Mouse (Mus musculus) CD4-positive helper T cell, adult 2 months (primary cell): ENCODE results near the gene Lgr6.

Experiments
- DNase-seq: peaks from one replicate; pipeline ENCODE4 v3.0.0-alpha.2; 2012; ENCODE audit warnings: low read depth, missing footprints, low spot score

Gene Lgr6

DNA sequence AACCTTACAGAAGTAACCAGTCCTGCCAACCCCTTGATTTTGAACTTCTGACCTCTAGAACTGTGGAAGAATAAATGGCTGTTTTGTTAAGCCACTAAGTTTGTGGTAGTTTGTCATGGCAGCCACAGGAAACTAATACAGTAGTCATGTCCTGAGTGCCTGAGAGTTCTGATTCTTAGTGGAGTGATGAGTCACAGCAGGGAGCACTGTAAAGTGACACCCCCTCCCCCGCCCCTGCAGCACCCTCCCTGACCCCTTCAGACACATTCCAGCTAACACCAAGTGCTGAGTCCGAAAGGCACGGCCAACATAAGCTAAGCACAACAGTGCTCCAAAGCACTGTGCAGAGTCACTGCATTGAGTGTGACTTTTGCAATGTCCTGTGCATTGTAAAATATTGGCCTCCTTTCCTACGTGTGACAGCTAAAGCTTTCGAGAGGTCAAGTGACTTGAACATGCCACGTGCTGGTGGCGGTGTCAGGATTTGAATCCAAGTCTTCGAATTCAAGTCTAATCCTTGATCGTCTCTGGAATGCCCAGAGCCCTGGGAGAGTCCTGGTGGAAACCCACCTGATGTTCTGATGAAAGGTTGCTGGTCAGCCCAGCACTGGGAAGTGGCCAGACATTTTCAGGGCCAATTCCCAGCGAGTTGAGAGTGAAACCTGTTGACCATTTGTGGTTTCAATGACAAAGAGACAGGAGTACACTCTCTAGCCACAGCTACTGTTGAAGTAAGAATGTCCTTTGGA is 88.0 kb downstream of the Lgr6 start:
- DNase-seq: no peak

DNA sequence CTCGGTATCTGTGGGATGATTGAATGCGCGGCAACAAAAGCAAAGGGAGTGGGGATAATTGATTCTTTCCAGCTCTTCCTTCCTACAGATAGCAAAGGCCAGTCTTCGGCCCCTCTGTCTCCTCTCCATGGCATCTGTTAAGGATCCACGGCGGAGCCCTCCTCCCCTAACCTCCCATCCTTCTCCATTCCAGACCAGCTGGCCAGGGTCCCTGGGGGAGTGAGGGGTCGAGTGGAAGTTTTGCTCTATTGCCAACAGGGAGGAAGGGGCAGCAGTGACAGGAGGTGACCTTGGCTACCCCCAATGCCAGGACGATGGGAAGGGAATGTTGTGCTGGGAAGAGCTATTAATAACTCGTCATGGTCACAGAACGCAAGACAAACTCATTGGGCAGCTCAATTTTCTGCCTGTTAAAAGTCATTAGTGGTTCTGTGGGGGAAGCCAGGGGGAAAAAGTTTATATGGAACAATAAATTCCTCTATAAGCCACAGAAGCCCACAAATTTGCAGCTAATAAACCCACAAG is 90.1 kb downstream of the Lgr6 start:
- no peak for DNase-seq

DNA sequence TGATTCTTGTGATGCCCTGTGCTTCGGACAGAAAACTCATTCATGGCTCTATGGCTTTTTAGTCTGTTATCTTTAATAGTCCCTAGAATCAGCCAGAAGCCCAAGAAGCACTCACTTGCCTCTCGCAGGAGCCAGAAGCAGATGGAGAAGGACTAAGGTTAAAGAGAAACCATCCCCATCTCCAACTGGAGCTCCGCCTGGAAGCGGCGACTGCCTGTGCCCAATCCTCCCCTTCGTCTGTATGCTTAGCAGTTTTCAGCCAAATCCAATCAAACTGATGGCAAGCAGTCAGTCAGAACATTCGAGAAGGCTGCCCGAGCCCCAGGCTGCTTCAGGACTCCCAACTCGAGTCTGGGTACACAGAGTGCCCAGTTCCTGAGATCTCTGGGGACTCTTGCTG is 92.6 kb downstream of the Lgr6 start:
- DNase-seq: no peak

DNA sequence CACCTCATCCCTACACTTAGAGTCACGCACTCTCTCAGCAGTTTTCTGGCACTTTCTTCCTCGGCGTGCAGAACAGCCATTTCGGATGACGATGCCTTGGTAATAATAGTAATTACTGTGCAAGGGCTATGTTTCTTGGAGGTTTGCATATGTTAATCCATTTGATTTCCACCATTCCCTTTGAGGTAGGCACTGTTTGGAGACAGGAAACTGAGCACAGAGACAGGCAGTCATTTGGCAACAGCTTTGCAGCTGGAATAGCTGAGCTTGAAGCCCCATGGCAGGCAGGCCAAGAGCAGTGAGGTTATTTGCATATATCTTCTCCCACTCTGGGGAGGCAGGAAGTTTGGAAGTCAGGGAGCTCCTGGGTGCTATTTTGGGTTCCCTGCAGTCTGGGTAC is 93.2 kb downstream of the Lgr6 start:
- no peak for DNase-seq

DNA sequence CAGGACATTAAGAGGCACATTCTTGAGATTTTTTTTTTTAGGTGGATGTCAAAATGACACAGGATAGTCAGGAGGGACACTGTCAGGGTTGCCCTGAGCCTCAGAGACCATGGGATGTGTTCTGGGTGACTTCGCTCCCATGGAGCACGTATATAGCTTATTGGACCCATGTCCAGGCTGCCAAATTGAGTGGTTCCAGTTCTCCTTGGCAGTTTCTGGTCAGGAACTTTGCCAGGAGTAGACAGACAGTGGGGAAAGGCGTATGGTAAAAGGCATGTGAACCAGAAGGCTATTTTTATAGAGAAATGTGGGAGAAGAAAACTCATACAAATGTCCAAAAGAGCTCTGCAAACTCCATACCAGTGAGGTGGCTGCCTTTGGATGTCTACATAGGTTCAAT is 95.2 kb downstream of the Lgr6 start:
- DNase-seq: no peak

DNA sequence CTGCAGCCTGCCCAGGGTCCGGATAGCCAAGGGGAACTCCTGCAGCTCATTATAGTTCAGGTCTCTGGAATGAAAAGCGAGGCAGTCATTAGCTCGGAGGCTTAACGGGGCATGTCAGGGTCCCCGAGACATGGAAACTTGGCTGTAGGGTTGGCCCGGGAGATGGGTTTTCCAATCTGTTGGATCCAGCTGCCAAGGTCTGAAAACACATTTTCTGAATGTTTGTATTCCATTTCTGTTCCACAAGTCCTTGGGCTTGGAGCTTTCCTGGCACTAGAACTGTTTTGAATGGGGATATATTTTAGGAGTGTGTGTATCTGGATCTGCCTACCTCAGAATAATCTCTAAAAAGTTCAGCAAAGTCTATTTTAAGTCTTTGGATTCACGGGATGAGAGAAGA is 99.4 kb downstream of the Lgr6 start:
- no peak for DNase-seq

DNA sequence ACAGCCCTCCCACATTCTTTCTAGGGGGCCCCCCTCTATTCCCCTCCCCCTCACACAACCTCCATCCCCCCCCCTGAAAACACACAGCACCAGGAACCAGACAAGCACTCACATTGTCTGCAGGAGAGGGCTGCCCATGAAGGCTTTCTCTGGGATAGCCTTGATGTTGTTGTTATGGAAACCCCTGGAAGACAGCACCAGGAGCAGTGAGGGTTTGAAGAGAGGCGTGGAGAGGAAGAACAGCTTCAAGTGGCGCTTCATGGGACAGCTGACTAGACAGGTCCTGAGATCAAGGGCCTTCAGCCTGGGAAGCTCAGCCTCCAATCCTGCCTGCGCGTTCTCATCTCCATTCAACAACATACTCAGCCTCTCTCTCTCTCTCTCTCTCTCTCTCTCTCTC is 101.7 kb downstream of the Lgr6 start:
- no peak for DNase-seq

DNA sequence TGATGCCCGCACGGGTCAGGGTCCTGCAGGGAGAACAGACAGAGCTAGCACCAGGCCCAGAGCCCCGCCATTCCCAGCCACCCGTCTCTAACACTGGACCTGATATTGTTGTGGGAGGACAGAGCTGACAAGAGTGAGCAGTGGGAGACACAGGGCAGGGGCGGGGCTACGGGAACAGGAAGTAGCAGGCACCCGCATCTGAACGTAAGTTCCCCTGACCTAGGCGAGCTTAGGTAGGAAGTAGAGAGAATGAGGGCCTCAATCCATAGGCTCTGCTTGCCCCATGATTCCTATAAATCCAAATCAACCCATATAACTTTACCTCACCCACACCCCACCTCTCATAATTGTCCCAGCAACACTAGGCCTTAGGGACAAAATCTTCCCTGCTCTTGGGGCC is 104.5 kb downstream of the Lgr6 start:
- no peak for DNase-seq

DNA sequence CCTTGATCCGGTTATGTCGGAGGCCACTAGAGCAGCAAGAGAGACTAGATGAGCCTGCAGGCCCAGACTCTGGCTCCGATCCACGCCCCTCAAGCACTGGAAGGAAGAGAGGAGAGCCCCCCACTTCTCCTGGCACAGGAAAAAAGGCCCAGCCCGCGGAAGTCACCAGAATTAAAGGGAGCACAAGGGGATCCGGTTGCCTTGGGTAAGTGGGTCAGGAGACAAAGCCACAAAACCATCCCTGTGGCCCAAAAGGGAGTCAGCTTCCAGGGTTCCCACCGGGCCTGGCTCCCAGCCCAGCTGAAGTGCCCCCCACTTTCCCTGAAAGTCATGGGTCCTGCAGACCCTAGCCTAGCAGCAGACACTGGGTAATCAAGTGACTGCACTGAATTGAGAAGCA is 106.8 kb downstream of the Lgr6 start:
- no peak for DNase-seq

DNA sequence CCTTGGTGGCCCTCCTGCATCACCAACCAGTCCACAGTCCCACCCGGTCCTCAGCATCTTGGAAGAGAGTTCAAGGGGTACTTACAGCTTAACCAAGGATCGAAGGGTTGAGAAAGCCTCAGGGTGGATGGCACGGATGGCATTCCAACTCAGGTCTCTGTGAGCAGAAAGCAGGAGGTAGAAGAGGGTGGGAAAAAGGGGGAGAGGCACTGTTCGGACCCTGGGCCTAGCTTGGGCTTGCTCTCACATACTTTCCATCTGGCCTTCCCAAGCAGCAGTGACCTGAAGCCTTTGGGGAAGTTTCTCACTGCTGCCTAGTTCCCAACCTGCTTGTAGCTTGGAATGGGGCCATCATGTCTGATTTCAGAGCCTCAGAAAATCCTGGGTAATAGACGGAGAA is 107.5 kb downstream of the Lgr6 start:
- DNase-seq: no peak

DNA sequence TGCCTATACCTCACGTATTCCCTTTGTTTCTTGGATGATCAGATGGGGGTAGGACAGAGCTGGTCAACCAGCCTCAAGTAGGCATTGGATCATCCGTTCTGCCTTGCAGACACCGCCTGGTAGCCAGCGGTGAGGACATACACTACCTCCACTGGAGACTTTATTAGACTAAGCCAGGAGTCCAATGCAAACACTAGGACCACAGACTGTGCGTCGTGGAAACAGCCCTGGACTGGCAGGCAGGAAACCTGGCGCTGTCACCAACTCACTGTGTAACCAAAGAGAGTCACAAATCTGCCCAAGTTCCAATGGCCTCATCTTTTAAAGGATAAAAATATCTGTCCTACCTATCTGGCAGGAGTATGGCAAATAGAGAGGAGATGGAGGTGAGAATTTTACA is 108.6 kb downstream of the Lgr6 start:
- DNase-seq: no peak

DNA sequence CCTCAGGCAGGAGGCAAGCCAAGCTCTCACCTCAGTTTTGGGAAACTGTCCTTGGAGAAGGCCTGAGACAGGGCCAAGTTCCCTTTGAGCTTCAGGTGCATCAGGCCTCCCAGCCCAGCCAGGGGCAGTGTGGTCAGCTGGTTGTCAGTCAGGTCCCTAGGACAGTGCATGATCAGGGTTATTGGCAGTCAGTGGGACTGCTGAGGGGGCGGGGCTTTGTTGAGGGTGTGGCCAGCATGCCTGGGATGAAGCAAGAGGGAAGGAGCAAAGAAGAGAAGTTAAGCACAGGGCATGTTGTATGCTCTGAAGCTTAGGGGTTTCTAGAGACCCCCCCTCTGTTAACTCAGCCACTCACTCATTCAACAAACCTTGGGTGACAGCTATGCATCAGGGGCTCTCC is 109.1 kb downstream of the Lgr6 start:
- DNase-seq: no peak

DNA sequence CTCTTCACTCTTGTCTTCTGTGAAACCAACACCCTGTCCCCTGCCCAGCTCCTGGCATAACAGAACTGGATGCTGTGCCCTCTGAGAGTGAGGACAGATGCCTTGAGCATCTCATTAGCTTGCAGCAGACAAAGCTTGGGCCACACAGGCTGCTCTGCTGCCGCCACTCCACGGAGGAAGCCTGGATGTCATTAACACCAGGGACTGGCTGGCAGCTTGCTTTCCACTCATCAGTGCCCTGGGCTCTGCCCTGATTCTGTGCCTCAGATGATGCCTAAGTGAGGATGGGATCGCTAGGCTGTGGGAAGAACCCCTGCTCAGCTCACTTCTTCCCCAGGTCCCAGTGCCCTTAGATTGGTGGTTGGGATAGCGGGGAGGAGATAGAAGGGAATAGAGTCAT is 109.6 kb downstream of the Lgr6 start:
- no peak for DNase-seq

DNA sequence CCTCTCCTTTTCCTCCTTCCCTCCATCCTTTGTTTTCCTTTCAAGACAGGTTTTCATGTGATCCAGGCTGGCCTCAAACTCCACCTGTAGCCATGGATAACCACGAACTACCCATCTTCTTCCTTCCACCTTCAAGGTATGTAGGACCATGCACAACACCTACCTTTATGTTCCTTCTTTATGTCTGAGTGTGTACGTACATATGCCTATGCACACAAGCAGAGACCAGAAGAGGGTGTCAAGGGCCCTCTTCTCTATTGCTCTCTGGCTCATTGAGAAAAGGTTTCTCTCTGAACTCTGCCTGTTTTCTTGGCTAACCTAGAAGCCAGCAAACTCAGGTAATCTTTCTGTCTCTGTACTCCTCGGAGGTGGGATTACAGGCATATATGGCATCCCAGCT is 110.3 kb downstream of the Lgr6 start:
- no peak for DNase-seq

DNA sequence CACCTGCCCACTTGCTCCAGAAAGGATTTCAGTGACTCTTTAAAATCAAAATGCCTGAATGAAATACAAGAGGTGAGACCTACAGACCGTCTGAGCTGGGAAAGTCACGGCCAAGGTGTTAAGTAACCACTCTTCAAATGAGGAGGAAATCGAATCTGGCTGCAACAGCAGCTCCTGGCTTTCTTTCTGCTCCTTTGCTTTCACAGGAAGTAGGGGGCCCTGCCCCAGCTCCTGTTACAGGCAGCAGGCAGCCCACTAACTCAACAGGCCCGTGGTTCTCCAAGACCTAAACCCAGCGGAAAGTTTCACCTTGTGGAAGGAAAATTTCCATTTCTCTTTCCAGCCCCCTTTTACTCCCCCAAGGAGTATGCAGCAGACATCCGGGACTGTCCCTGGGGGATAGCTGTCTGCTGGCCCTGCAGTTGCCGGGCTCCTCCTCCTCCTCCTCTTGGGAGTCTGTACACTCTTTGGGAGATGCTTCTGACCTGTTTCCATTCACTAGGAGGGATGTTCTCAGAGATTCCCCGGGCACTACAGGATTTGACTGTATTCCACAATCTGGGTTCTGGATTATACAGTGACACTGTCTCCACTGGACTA is 112.9 kb downstream of the Lgr6 start:
- DNase-seq: no peak

DNA sequence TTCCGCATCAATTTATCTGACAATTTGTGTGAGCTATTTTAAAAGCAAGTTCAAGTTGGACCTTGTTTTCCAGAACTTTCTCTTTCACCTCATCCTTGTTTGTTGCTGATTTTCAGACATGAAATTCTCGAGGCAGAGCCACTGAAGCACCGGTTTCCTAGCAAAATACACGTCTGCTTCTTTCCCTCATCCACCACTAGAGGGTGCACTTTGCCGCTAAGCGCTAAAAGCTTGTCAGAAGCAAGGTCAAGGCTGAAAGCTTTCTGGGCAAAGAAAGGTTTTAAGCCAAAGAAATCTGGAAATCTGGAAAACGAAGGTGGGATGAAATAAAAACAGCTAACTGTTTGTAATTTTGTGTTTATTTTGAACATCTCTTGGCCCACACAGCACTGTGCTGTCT is 115.7 kb downstream of the Lgr6 start:
- peak; percentile 75 for DNase-seq

DNA sequence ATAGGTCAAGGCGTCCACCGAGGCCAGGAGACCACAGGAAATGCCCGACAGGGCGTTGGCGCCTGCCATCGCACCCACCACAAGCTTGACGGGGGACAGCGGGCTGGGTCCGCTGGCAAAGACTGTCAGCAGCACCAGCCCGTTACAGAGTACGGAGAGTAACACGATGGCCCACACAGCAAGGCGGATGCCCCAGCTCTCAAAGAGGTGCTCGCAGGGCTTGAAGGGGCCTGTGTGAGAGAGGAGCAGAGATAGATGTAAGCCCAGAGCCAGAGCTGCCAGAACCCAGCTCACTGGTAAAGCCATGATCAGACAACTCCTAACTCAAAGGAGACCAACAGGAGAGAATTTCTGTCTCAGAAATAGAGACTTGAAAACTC is 117.1 kb downstream of the Lgr6 start:
- DNase-seq: no peak

DNA sequence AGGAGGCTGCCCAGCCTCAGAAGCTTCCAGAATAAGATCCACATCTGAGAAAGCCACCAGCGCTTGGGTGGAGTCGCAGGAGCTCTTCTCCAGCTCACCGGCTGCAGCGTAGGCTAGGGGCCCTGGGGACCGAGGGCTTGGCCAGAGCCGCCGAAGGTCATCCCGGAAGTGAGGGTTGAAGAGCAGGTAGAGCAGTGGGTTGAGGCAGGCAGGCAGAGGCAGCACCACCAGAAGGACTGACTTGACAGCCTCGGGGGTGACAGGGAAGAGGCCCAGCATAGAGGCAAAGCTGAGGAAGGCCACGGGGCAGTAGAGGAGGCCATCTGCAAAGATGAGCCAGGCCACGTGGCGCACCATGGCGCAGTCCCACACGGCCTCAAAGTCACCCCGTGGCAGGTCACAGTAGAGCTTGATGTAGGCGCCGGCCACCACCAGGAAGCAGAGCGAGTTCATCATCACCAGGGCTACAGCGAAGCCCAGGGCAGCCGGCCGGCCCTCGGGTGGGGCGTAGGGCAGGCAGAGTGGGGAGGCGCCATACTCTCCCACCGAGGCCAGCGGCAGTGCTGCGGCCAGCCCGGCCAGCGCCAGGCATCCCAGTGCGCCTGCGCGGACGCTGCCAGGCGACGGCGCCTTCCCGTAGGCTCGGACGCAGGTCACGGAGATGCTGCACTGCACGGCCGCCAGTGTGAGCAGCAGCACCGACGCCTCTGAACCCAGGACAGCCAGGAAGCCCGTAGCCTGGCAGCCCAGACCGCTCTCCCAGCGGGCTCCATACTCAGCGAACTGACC is 117.7 kb downstream of the Lgr6 start:
- peak; percentile 64 for DNase-seq

DNA sequence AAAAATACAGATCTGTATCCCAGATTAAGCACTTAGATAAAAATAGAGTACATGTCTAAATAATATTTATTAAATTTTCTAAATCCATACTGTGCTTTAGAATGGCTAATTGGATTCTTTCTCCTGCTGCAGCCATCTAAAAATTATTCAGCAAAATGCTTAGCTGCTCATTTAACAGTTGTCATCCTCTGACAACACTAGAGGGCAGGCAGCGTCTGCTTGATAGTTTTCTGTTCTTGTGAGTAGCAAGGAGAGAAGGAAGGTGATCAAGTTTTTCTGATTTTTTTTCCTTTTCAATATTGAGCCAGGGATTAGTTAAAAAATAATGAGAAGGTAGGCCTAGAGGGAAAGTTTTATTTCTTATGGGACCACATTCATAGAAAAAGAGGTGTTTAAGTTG is 132.2 kb downstream of the Lgr6 start:
- no peak for DNase-seq

DNA sequence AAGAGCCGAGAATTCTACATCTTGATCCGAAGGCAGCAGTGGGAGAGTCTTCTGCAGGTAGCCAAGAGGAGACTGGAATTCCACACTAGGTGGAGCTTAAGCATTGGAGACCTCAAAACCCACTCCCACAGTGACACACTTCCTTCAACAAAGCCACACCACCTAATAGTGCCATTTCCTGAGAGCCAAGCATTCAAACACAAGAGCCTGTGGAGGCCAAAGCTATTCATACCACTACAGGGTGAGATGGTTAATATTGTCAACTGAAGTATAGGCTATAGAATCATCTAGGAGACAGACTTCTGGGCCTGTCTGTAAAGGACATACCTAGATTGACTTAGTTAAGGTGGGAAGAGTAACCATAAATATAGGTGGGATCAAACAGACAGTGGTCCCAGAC is 139.6 kb downstream of the Lgr6 start:
- DNase-seq: no peak

DNA sequence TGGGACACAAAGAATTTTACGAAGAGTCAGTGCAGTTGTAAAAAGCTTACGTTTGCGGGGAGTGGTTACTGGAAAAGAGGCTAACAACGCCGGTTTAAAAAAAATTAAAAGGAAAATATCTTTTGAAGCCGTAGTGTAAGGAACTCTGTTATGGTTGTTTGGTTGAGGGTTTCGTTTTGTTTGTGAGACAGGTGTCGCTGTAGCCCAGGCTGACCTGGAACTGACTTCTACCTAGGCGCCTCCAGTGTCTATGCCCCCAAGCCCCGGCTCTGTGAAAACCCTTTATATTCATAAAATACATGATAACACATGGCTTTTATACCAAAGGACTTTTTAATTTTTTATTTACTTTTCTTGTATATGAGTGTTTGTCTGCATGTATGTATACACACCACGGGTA is 142.3 kb downstream of the Lgr6 start:
- DNase-seq: peak; percentile 74

DNA sequence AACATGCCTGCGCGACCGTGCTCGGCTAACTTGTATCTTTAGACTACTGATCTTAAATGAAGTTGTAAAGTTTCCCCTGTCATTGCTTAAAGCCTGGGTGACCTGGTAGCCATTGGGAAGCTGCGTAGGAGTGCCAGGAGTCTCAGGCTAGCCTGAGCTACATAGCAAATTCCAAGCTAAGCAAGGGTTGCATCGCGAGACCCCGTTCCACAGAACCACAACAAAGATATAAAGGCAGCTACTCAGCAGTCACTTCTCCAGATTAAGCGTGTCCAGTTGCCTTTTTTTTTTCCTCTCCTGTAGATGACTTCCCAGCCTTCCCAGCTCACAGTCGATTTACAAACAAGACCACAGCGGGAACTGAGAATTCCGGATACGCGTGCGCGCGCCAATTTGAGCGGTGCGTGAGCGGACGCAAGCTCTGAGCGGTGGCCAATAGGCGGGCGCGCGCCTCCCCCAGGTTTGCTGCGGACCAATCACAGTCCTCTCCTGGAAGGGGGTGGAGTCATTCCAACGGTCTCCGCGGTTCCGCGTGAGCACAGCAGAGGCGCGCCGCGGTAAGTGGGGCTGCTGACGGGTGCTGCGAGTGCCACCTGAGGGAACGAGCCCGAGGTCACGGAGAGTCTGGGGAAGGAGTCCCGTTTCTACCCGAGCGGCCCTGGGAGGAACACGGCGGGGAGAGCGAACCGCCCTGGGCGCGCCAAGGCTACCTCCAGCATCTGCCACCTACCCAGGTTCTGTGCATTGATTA is 142.8 kb downstream of the Lgr6 start, which contains the start of gene Ube2t:
Ube2t (plus strand) TSS at position 513 of the 751 bp plus-strand sequence.
- peak; percentile 96 for DNase-seq
